Mouse (Mus musculus) c-Kit-positive CD71-positive TER-119-positive erythroid progenitor cells, embryonic 14.5 days (primary cell): ENCODE results near the gene Olfr582.

Source experiments
- DNase-seq: peaks from one replicate; pipeline ENCODE4 v3.0.0-alpha.2; 2013; ENCODE audit warnings: low spot score

Gene Olfr582

DNA sequence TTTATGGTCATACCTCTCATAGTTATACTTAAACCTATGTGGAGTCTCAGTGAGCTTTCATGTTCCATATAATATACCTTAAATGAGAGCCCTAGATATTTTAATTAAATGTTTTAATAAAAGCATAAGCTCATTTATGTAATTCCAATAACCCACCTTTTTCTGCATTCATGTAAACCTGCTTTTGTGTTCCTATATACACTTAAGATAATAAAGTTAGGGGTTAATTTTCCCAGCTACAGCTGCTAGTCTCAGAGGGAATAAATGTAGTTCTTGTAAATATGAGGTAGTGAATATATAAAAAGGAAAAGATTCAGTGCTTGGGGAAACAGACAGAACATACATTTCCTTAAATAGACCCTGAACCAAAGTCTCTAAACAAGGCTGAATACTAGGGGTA is at the start of gene Olfr582:
Gene Olfr582, plus strand, starts transcription at position 301 of the 400 bp plus-strand sequence.
- DNase-seq: no peak

GRCm38 (mm10) chr7:102989224-102989623 is 48.6 kb upstream of the Olfr582 start, which contains the start of gene Olfr578:
Olfr578 (minus strand) TSS chr7:102989324.
- DNase-seq: no peak

- DNase-seq: no peak
These were observed 13.2 kb downstream of the Olfr582 start, which contains the start of gene Olfr583 for GRCm38 (mm10) chr7:103051000-103051399. Olfr583 (plus strand) TSS chr7:103051300.

- DNase-seq: no peak
These were observed 43.8 kb downstream of the Olfr582 start, which contains the start of gene Olfr584 for GRCm38 (mm10) chr7:103081585-103081984. Olfr584 (plus strand) TSS chr7:103081885.
